8 mouse cellular contexts compared by ENCODE assay signal in the genomic region with DNA sequence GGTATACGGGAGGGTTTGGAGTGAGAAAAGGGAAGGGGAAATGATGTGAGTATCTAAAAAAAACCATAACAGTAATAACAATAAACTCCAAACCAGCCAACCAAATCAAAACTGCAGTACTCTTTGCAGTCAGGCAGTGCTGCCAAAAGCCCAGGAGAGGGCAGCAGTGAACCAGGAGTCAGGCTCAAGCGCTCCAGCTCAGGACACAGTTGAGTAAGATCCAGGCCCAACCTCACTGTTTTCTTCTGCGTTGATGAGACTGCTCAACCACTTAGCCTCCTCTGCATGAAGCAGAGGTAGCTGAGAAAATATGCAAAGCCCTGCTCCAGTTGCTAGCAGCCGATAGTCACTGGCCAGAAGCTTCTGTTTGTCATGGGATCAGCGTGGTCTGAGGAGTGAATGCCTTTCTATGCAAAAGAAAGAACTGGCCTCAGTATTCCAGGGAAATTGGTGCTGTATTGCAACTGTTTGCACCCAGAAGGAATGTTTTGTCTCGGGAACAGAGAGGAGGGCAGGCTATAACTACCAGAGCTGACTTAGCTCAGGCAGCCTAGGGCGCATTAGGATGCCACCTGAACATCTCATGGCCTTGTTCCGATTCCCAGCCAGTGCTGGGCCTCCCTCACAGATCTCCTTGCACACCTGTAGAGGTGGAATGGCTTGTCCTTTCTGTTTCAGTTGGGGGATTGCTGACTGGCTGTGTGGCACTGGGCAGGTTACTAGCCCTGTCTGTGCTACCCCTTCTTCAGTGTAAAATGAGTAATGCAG. TPM values are rescaled to one million over a fixed set of nuclear protein-coding genes. Genes with fewer than 3 reads are reported as not detected.
A peak's percentile ranks its signal among the peaks of the same experiment; 100 is the strongest.
DNase-seq lines count a peak whose midpoint lies in the region; ATAC-seq lines count a peak whose summit lies in the region.

No protein-coding gene starts in this region.

- H3K4me3 ChIP-seq in limb, embryonic 11.5 days (ENCODE audit: low read depth, low read length) = no peak overlapping the region

- H3K4me2 ChIP-seq in limb, embryonic 11.5 days (ENCODE audit: low read depth, severe bottlenecking) = no peak overlapping the region

- H3K36me3 ChIP-seq in limb, embryonic 11.5 days (ENCODE audit: control insufficient read depth, insufficient read depth, low read length) = 0 out of 2 replicates have a peak, but pooled peaks cover 2% of the 10 kb centered on the region
- H3K36me3 ChIP-seq in splenic B cell, adult 2 months (ENCODE audit: control insufficient read depth, insufficient read depth, low read length, poor library complexity, severe bottlenecking) = no peaks in the 10 kb centered on the region; the same call in 1 of the 2 replicates

- intact Hi-C loops in gastrocnemius, postnatal 36 days (cut with DNase I) = loop anchor here (1.0 kb wide), 1 partner anchor 170 kb away; no protein-coding TSS in a partner anchor

- H3K27me3 ChIP-seq in limb, embryonic 11.5 days (ENCODE audit: control insufficient read depth, insufficient read depth, low read length) = no peaks in the 10 kb centered on the region
- H3K27me3 ChIP-seq in splenic B cell, adult 2 months (ENCODE audit: control insufficient read depth, insufficient read depth, low read length, poor library complexity, severe bottlenecking) = no peaks in the 10 kb centered on the region

- WGBS in limb, embryonic 11.5 days = 43% methylated on average over 8 of the region's 8 CpGs

- no peak overlapping the region for H3K27ac ChIP-seq in limb, embryonic 11.5 days (replicated peaks; ENCODE audit: low read depth, low read length)

- ATAC-seq in limb, embryonic 11.5 days (ENCODE audit: insufficient number of reproducible peaks, low FRiP score, low TSS enrichment, low read depth) = peak; percentile 68; the same call in 1 of the 2 replicates
- peak; percentile 86 for ATAC-seq in monocyte, adult 5-6 weeks (replicated peaks; ENCODE audit: insufficient number of reproducible peaks, low FRiP score, low TSS enrichment, poor library complexity, severe bottlenecking)

- H3K4me1 ChIP-seq in limb, embryonic 11.5 days (ENCODE audit: control insufficient read depth, insufficient read depth, low read length) = no peaks in the 10 kb centered on the region

- H3K9ac ChIP-seq in limb, embryonic 11.5 days (ENCODE audit: low read length) = no peak overlapping the region

- peak; percentile 86 for DNase-seq in A20 (ENCODE audit: low read depth, low spot score)
- peak; percentile 45 to 58 for DNase-seq in adrenal gland, adult 18-20 months (ENCODE audit: low spot score in 2 of 2)
- DNase-seq in embryo, embryonic 10.5 days (ENCODE audit: low spot score) = peak; percentile 84
- peak; percentile 32 to 43 for DNase-seq in gastrocnemius, postnatal 36 days
- peak; percentile 55 for DNase-seq in kidney, adult 18-20 months
- DNase-seq in limb, embryonic 11.5 days (ENCODE audit: low spot score) = peak; percentile 76
- peak; percentile 86 for DNase-seq in splenic B cell, adult 2 months (ENCODE audit: low read depth, low spot score)

- H3K9me3 ChIP-seq in limb, embryonic 11.5 days (ENCODE audit: control insufficient read depth, low read length) = no peaks in the 10 kb centered on the region

RNA-seq across cellular contexts. Expression of a gene that starts 53.3 kb away (rescaled TPM):
- 10 to 100 TPM; 74.6 to 75.3 TPM for total RNA-seq in adrenal gland, adult 18-20 months (2021)
- 10 to 100 TPM; 14.4 to 15.0 TPM for total RNA-seq in gastrocnemius, postnatal 36 days (2021)
- 27.3 and 27.4 TPM in 2 replicates for polyA plus RNA-seq in limb, embryonic 11.5 days (2014; fragmentation: Nextera tagmentation; extraction: Ambion mirVana)
- 48.5 to 54.3 TPM (median 49.2 TPM) in 3 replicates for total RNA-seq in monocyte, adult 5-6 weeks (2017)
